Mouse (Mus musculus) lung, adult 2 months (tissue): ENCODE data around the gene Scarf1.

Experiments
- CTCF ChIP-seq: fragments of 200-500 bp; IDR thresholded peaks from 2 replicates; pipeline ENCODE4 v1.5.1; 2011; ENCODE audit warnings: mild to moderate bottlenecking, low read length, control low read depth; ENCODE audit not compliant: insufficient read depth
- POLR2A ChIP-seq: fragments of 200-500 bp; IDR thresholded peaks from 2 replicates; pipeline ENCODE4 v1.6.1; 2011; ENCODE audit warnings: low read depth, mild to moderate bottlenecking, control low read depth, low read length, borderline replicate concordance; ENCODE audit errors: extremely low read depth

DNA sequence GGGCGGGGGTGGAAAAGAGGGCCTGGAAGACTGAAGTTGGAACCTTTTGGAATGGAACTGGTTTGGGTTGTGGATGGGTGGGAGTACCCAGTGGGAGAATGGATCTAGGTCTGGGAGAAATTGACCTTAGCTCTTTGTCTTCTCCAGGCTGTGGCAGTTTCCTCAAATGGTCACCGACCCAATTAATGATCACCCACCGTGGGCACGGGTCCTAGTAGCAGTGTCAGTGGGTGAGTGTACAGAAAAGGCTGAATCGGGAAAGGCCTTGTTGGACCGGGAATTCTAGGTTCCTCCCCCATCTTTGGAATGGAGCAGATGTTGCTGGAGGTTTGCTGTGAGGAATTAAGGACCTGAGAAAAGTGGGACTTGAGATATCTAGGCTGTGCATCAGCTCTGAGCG is 44.9 kb upstream of the Scarf1 start:
- TF ChIP-seq CTCF = no peak
- no peak for TF ChIP-seq POLR2A
